Mouse (Mus musculus) layer of hippocampus, adult 18-20 months (tissue): ENCODE measurements around the gene Hnrnph1. TPM values are rescaled to one million over a fixed set of nuclear protein-coding genes. Genes with fewer than 3 reads are reported as not detected.
"Not testable (repeated sequence)": the region's sequence is repeated elsewhere in the genome, so short reads cannot be mapped to it uniquely, and the experiment has no call there.

ENCODE experiments used
- DNase-seq, 2 experiments: peaks; one replicate each; pipeline ENCODE4 v3.0.0; 2022; ENCODE audit warnings: low spot score in 2 of 2
- long read RNA-seq: library from polyadenylated mRNA; stranded (forward); transcript quantifications from one replicate; pipeline ENCODE4 v2.0.0, GENCODE M21; 2021
- total RNA-seq, 2 experiments: library from RNA; stranded (reverse); gene quantifications; 2 replicates each; pipeline ENCODE4 v1.2.3; 2021

Hnrnph1 gene
- 100 to 1,000 TPM; 258 to 268 TPM for total RNA-seq
- long read RNA-seq, full-length matches to known transcripts: 15 of 59 reads
- long read RNA-seq, partial matches to known transcripts: 26 of 59 reads
- long read RNA-seq, other reads (novel, unspliced or antisense): 18 of 59 reads

DNA sequence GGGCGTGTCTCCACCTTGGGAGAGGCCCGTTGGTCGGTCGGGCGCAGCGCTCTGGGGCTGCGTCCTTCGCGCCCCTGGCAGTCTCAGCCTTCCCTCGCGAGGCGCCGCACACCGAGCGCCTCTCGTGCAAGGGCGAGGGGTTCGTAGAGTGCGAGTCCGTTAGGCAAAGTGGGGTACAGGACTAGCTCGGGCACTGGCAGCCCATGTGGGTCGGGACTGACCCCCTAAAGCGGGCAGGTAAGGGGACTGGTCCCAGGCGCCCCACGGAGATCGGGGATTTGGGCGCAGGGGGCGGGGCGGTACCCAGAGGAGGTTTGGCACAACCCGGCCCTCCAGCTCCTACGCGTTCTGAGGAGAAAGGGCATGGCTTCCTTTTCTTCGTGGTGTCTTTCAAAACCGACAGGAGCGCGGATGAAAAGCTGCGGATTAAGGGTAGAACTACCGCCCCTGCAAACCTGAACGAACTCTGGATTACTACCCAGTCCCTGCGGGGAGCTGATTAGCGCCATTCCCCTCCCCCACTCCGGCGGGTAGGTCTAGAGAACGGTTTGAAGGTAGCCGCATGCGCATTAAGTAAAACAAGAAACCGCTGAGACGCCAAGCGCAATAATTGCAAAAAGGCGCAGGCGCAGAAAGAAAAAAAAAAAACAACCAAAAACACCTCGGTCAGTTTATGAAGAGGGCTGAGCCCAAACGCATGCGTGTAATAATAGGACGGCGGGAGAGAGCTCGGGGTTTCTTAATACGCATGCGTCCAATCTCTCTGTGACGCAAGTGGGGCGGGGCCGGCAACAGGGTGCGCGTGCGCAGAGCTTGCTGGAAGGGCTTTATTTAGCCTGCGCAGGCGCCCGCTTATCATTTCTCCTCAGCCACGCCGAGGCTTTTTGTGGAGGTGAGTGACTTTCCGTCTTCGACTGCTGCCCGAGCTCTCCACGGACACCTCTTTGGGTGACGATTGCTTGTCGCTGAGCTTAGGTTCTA, at the start of gene Hnrnph1:
TSS of gene Hnrnph1 (plus strand) at position 80 of the 981 bp plus-strand sequence.
- DNase-seq: peak; percentile 98 to 99

- no peak for DNase-seq
These were observed 48.6 kb upstream of the Hnrnph1 start for GRCm38 (mm10) chr11:50328075-50328625.

DNA sequence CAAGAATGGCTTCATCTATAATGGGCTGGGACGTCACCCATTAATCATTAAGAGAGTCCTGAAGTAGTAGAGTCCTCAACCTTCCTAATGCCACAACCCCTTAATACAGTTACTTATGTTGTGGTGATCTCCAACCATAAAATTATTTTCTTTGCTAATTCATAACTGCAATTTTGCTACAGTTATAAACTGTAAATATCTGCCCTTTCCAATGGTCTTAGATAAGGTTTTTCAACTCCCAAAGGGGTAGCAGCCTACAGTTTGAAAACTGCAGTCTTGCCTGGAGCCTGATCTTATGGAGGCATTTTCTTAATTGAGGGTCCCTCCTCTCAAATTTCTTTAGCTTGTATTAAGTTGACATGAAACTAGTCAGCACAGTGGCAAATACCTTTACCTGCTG, 47.4 kb upstream of the Hnrnph1 start:
- no peak for DNase-seq

GRCm38 (mm10) chr11:50333181-50333580, 43.6 kb upstream of the Hnrnph1 start:
- no peak for DNase-seq

- DNase-seq: no peak
These were observed 40.7 kb upstream of the Hnrnph1 start for GRCm38 (mm10) chr11:50336126-50336525.

GRCm38 (mm10) chr11:50336891-50337290, 39.9 kb upstream of the Hnrnph1 start:
- DNase-seq: no peak

- no peak for DNase-seq
These were observed 31.3 kb upstream of the Hnrnph1 start for GRCm38 (mm10) chr11:50345486-50345885.

- no peak for DNase-seq
These were observed 30.3 kb upstream of the Hnrnph1 start for GRCm38 (mm10) chr11:50346256-50347032.

GRCm38 (mm10) chr11:50352177-50352576, 24.6 kb upstream of the Hnrnph1 start:
- no peak for DNase-seq

GRCm38 (mm10) chr11:50354162-50354561, 22.6 kb upstream of the Hnrnph1 start, which contains the start of gene Cby3:
Gene Cby3, plus strand, starts transcription at chr11:50354462.
- no peak for DNase-seq

- no peak for DNase-seq
These were observed 21.9 kb upstream of the Hnrnph1 start for GRCm38 (mm10) chr11:50354851-50355250.

- no peak for DNase-seq
These were observed 21.4 kb upstream of the Hnrnph1 start for GRCm38 (mm10) chr11:50355395-50355794.

GRCm38 (mm10) chr11:50358950-50359861, 17.6 kb upstream of the Hnrnph1 start:
- peak; percentile 43 to 72 for DNase-seq

- not testable (repeated sequence) for DNase-seq
These were observed 15.5 kb upstream of the Hnrnph1 start for GRCm38 (mm10) chr11:50361282-50361681.

DNA sequence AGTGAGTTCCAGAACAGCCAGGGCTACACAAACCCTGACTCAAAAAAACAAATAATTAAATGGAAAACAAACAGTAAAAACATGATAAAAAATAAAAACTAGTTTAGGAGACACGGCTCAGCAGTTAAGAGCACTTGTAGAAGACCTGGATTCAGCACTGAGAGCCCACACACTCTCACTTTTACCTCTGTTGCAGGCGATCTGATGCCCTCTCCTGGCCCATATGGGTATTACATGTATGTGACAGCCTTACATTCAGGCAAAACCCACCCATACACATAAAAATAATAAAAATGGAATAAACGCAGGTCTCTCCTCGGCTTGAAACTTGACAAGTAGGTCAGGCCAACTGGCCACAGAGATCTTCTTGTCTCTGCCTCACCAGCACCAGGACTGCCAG, 12.2 kb upstream of the Hnrnph1 start:
- DNase-seq: peak; percentile 47 to 93

DNA sequence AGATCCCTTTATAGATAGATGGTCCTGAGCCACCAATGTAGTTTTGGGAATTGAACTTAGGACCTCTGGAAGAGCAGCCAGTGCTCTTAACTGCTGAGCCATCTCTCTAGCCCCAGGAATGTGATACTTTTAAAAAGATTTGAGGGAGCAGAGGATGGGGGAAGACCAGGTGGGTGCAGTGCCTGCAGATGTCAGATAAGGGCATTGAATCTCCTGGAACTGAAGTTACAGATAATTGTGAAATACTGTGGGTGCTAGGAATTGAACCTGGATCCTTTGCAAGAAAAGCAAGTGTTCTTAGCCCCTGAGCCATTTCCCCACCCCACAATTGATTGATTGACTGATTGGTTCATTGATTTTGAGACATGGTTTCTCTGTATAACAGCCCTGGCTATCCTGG, 11.5 kb upstream of the Hnrnph1 start:
- no peak for DNase-seq

DNA sequence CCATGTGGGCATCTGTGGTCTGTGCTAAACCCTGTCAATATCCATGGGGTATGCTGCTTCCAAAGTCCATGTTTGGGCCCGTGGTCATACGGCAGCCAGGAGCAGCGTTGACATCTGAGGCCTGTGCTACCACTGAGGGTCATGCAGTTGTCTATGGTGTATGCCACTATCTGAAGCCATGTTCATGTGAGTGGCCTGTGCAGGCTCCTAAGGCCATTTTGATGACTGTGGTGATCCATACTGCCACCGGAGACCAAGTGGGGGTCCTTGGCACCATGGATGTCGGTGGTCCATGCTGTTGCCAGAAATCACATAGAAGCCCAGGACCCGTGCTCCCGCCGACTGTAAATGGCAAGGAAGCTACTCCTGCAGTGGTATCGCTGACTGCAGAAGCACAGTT, 9.3 kb upstream of the Hnrnph1 start:
- DNase-seq: no peak

DNA sequence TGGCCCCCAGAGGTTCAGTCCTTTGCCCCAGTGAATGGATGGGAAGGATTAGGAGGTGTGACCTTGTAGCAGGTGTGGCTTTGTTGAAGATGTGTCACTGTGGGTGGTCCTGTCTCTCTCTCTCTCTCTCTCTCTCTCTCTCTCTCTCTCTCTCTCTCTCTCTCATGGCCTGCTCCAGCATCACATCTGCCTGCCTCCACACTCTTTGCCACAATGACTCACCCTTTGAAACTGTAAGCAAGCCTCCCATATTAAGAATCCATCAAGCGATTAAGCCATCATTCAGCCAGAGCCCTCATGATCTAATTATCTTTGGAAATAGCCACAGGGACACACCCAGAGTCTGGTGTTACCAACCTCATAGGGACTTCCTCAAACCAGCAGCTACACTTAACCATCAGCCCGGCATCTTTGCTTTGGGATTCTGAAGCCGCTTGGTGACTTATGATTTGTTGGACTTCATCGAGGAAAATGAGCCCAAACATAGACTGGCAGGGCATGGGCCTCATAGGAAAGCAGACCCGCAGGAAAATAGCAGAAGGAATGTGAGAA, 7.4 kb upstream of the Hnrnph1 start:
- no peak for DNase-seq

GRCm38 (mm10) chr11:50370969-50371368, 5.8 kb upstream of the Hnrnph1 start:
- DNase-seq: no peak

GRCm38 (mm10) chr11:50371399-50371841, 5.4 kb upstream of the Hnrnph1 start:
- peak in 1 of 2 experiments; percentile 57 for DNase-seq
